Mouse (Mus musculus): Measurements from ENCODE around the gene Cckar.
"Not testable (repeated sequence)": the region's sequence is repeated elsewhere in the genome, so short reads cannot be mapped to it uniquely, and the experiment has no call there.

Gene Cckar

GRCm38 (mm10) chr5:53673493-53674150, 33.9 kb downstream of the Cckar start:
- DNase-seq (ENCODE audit: low spot score in 2 of 2): not testable (repeated sequence)

GRCm38 (mm10) chr5:53672352-53672751, 35.2 kb downstream of the Cckar start:
- peak; percentile 43 to 75 for DNase-seq (ENCODE audit: low spot score in 2 of 2)

GRCm38 (mm10) chr5:53671507-53671906, 36.0 kb downstream of the Cckar start:
- DNase-seq (ENCODE audit: low spot score in 2 of 2): no peak

DNA sequence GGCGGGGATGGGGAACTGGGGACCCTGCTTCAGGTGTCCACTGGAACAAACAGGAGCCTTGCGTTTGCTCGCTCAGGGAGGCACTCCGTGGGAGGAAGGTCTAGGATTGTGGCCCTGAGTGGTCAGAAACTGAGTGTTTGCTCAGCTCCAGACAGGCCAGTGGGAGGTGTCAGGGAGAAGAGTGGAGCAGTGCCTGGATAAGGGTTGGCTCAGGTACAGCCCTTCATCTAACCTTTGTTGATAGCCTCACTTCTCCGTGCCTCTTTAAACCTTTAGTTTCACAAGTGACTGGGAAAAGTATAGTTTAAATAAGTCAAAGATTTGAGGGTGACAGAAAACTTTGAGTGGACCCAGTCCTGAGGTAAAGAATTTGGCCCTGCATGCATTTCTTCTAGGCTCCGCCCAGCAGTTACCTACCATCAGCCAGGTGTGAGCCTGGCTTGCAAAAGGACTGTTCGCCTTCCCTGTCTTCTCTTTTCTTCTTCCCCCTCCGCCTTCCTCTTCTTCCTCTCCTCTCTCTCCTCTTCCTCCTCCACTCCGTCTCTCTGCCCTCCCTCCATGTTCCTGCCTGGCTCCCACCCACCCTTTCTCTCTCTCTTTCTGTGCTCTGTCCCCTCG, 37.1 kb downstream of the Cckar start:
- no peak for DNase-seq (ENCODE audit: low spot score in 2 of 2)

- DNase-seq (ENCODE audit: low spot score in 2 of 2): no peak
Observed at GRCm38 (mm10) chr5:53668021-53668420, 39.5 kb downstream of the Cckar start.

DNA sequence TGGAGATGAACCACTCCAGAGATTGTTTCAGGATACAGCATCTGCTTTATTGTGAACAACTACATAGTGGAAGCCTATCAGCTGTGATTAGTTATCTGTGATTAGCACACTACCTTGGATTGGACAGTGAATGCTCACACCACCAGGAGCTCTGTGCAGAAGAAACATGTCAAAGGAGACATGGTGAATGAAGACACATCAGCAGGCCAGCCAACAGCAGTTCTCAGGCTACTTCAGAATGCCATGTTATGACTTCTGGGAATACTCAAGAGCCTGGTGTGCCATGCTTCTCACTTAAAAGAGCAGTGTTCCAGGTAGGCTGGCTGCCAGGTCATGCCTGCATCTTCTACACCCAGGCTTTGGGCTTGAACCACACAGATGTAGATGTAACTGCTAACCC, 43.8 kb downstream of the Cckar start:
- no peak for DNase-seq (ENCODE audit: low spot score in 2 of 2)

- no peak for DNase-seq (ENCODE audit: low spot score in 2 of 2)
Observed at GRCm38 (mm10) chr5:53662413-53662812, 45.1 kb downstream of the Cckar start.

DNA sequence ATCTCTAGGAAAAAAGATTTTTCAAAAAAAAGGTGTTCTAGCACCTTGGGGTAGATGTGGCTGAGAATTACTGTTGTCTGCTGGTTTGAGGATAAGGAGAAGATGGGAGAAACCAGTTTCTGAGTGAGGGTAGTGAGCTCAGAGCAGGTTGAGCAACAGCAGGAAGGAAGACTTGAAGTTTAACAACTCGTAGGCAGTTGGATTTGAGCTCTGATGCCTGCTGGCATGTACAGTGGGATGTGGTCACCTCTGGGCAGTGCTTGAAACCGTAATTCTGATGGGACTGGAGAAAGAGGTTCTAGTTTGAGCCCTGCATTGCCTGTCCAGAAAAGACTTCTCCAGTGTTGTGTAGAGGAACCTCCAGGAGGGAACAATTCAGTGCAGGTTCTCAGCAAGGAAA, 46.0 kb downstream of the Cckar start:
- no peak for DNase-seq (ENCODE audit: low spot score in 2 of 2)

- DNase-seq (ENCODE audit: low spot score in 2 of 2): peak in 1 of 2 experiments; percentile 33
Observed at GRCm38 (mm10) chr5:53657925-53658324, 49.6 kb downstream of the Cckar start.

DNA sequence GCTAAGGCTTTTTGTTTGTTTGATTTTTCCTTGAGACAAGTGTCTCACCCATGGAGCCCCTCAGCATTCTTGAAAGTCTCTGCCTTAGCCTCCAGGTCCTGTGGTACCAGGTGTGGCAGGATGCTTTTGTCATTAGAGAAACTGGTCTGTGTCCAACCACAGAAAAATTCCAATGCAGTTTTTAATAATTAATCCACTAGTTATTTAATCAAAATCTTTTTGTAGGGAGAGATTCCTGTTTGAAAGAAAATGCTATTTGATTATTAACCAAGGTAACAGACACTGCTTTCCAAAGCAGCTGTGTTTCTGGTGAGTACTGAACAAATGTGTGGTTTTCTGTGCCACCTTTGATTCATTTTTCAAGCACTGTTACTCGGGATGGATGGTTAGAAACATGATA, 50.9 kb downstream of the Cckar start:
- DNase-seq (ENCODE audit: low spot score in 2 of 2): no peak
